Mouse (Mus musculus) midbrain, postnatal 0 days (tissue): Measurements from ENCODE around the gene Srsf1. TPM values are rescaled to one million over a fixed set of nuclear protein-coding genes. Genes with fewer than 3 reads are reported as not detected.

Experiments
- ATAC-seq: fragments of 200-750 bp; cut with Nextera tagmentation; 2 replicates; pipeline ENCODE4 v1.8.0; 2017; ENCODE audit warnings: moderate number of reproducible peaks, mild to moderate bottlenecking, moderate TSS enrichment, moderate library complexity; ENCODE audit not compliant: low FRiP score
- DNase-seq: peaks from one replicate; pipeline ENCODE4 v3.0.0-alpha.2; 2015; ENCODE audit warnings: low spot score
- H3K27ac ChIP-seq: fragments of 300-500 bp; sonication (generic); 2 replicates; pipeline ENCODE4 v1.5.1; 2014; ENCODE audit warnings: low read depth, mild to moderate bottlenecking, low read length, mixed read lengths
- H3K27me3 ChIP-seq: fragments of 300-500 bp; sonication (generic); 2 replicates; pipeline ENCODE4 v1.6.1; 2014; ENCODE audit warnings: low read length, control low read depth, mixed read lengths; ENCODE audit not compliant: insufficient read depth
- H3K36me3 ChIP-seq: fragments of 300-500 bp; sonication (generic); 2 replicates; pipeline ENCODE4 v1.6.1; 2014; ENCODE audit warnings: low read length, control low read depth, mixed read lengths; ENCODE audit not compliant: insufficient read depth
- H3K4me1 ChIP-seq: fragments of 300-500 bp; sonication (generic); 2 replicates; pipeline ENCODE4 v1.6.1; 2014; ENCODE audit warnings: mild to moderate bottlenecking, control low read depth, antibody characterized with exemption, low read length, mixed read lengths; ENCODE audit not compliant: insufficient read depth
- H3K4me2 ChIP-seq: fragments of 300-500 bp; sonication (generic); 2 replicates; pipeline ENCODE4 v1.6.1; 2014; ENCODE audit warnings: low read depth, mild to moderate bottlenecking, low read length, mixed read lengths; ENCODE audit not compliant: poor library complexity, severe bottlenecking
- H3K4me3 ChIP-seq: fragments of 300-500 bp; sonication (generic); 2 replicates; pipeline ENCODE4 v1.5.1; 2014; ENCODE audit warnings: low read depth, mild to moderate bottlenecking, low read length, moderate library complexity
- H3K9ac ChIP-seq: fragments of 300-500 bp; sonication (generic); replicated peaks from 2 replicates; pipeline ENCODE4 v1.6.1; 2014; ENCODE audit warnings: mild to moderate bottlenecking, low read length, moderate library complexity, mixed read lengths; ENCODE audit not compliant: poor library complexity, severe bottlenecking
- H3K9me3 ChIP-seq: fragments of 300-500 bp; sonication (generic); 2 replicates; pipeline ENCODE4 v1.6.1; 2016; ENCODE audit warnings: low read length, control low read depth
- CTCF ChIP-seq: IDR thresholded peaks from 2 replicates; pipeline ENCODE4 v1.5.1; 2016; ENCODE audit warnings: antibody characterized with exemption, mild to moderate bottlenecking
- WGBS: fragments of 180-500 bp; shearing (Covaris S2); extraction: QIAGEN DNeasy Blood & Tissue Kit; methylation state at CpG from one replicate; pipeline ENCODE4 v1.1.7; 2014; 5-methylcytosine and 5-hydroxymethylcytosine counted together
- polyA plus RNA-seq: library from polyadenylated mRNA; unstranded; fragments of >200 nt; fragmentation: Nextera tagmentation; extraction: Ambion mirVana; gene quantifications from 2 replicates; pipeline ENCODE4 v1.2.1, GENCODE M21; 2015
- total RNA-seq: library from RNA; depleted of rRNA; stranded (reverse); fragments of >200 nt; gene quantifications from 2 replicates; pipeline ENCODE4 v1.2.3, GENCODE M21; 2014

Srsf1 gene
- total and polyA plus RNA-seq, 2 experiments from 2014 or later, result 125 to 280 TPM

- peaks cover 8% of the 10 kb centered on the region for H3K4me1 ChIP-seq
- ATAC-seq, result 0 out of 2 replicates have a peak, but pooled peaks have one; percentile 54
- H3K9me3 ChIP-seq, result no peaks in the 10 kb centered on the region
- H3K27ac ChIP-seq, result peak overlapping the region; percentile 70
- peak; percentile 84 for DNase-seq
- peak overlapping the region; percentile 51; the same call in 1 of the 2 replicates for H3K9ac ChIP-seq
- no peaks in the 10 kb centered on the region for H3K36me3 ChIP-seq
- peak overlapping the region; percentile 18; the same call in 1 of the 2 replicates for H3K4me3 ChIP-seq
- no peaks in the 10 kb centered on the region for H3K27me3 ChIP-seq
- TF ChIP-seq CTCF, result no peak
- peak overlapping the region; percentile 40 for H3K4me2 ChIP-seq
- 18% methylated on average over 16 of the region's 16 CpGs for WGBS
These were observed 37.5 kb upstream of the Srsf1 start for GRCm38 (mm10) chr11:88009542-88010190.

GRCm38 (mm10) chr11:88011208-88011913, 35.8 kb upstream of the Srsf1 start:
- H3K36me3 ChIP-seq, result no peaks in the 10 kb centered on the region
- peaks cover 8% of the 10 kb centered on the region for H3K4me1 ChIP-seq
- 81% methylated on average over 11 of the region's 11 CpGs for WGBS
- DNase-seq, result no peak
- no peaks in the 10 kb centered on the region for H3K27me3 ChIP-seq
- no peak overlapping the region for H3K4me2 ChIP-seq
- H3K27ac ChIP-seq, result no peak overlapping the region
- no peak overlapping the region for H3K4me3 ChIP-seq
- H3K9me3 ChIP-seq, result no peaks in the 10 kb centered on the region
- no peak overlapping the region for H3K9ac ChIP-seq
- no peak for TF ChIP-seq CTCF
- ATAC-seq, result no peak

- WGBS, result 91% methylated on average over 7 of the region's 7 CpGs
- no peak for DNase-seq
- H3K36me3 ChIP-seq, result no peaks in the 10 kb centered on the region
- no peak overlapping the region for H3K4me2 ChIP-seq
- H3K9ac ChIP-seq, result no peak overlapping the region
- no peak overlapping the region for H3K4me3 ChIP-seq
- H3K4me1 ChIP-seq, result peaks cover 8% of the 10 kb centered on the region
- no peaks in the 10 kb centered on the region for H3K27me3 ChIP-seq
- H3K9me3 ChIP-seq, result no peaks in the 10 kb centered on the region
- no peak for TF ChIP-seq CTCF
- H3K27ac ChIP-seq, result no peak overlapping the region
- ATAC-seq, result no peak
These were observed 35.2 kb upstream of the Srsf1 start for GRCm38 (mm10) chr11:88011914-88012419.

GRCm38 (mm10) chr11:88012621-88013244, 34.4 kb upstream of the Srsf1 start:
- no peak for ATAC-seq
- DNase-seq, result no peak

GRCm38 (mm10) chr11:88013632-88014031, 33.5 kb upstream of the Srsf1 start:
- no peak for TF ChIP-seq CTCF
- no peaks in the 10 kb centered on the region for H3K9me3 ChIP-seq
- 93% methylated on average over 10 of the region's 10 CpGs for WGBS

More at GRCm38 (mm10) chr11:88012621-88013244, 34.4 kb upstream of the Srsf1 start:
- H3K4me3 ChIP-seq, result no peak overlapping the region
- 94% methylated on average over 11 of the region's 11 CpGs for WGBS
- H3K36me3 ChIP-seq, result no peaks in the 10 kb centered on the region
- no peaks in the 10 kb centered on the region for H3K9me3 ChIP-seq
- H3K27me3 ChIP-seq, result no peaks in the 10 kb centered on the region
- no peak overlapping the region for H3K4me2 ChIP-seq
- no peak overlapping the region for H3K9ac ChIP-seq
- peaks cover 8% of the 10 kb centered on the region for H3K4me1 ChIP-seq
- no peak for TF ChIP-seq CTCF
- H3K27ac ChIP-seq, result no peak overlapping the region

More at GRCm38 (mm10) chr11:88013632-88014031, 33.5 kb upstream of the Srsf1 start:
- Histone ChIP-seq H3K27ac (no peak overlapping the region), H3K4me2 (no peak overlapping the region), H3K27me3 (no peaks in the 10 kb centered on the region), H3K4me1 (peaks cover 8% of the 10 kb centered on the region), H3K9ac (no peak overlapping the region), H3K36me3 (no peaks in the 10 kb centered on the region), H3K4me3 (no peak overlapping the region)
- ATAC-seq (no peak), DNase-seq (no peak)
